Mouse (Mus musculus): ENCODE data around the gene Ptx4. TPM values are rescaled to one million over a fixed set of nuclear protein-coding genes. Genes with fewer than 3 reads are reported as not detected.

Ptx4 gene
- polyA plus RNA-seq (2014; fragmentation: Nextera tagmentation; extraction: Ambion mirVana) = 0.16 and 0.28 TPM in 2 replicates

DNA sequence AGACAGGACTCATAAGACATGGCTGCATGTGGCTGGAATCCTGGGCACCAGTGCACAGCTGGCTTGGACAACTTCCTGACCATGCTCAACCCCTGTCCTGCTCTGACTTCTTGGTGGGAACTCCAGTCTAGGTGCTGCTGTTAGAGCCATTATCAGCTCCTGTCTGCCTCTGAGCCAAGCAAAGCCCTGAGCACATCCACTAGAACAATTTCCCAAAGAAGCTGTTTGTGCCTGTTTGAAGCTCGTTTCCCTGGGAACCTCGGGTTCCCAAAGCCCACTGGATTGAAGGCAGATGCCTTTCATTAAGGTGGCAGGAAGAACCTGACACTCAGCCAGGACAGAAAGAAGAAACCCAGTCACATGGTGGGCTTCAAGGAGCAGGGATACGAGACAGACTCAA lies at the start of gene Ptx4:
TSS of gene Ptx4 (plus strand) at position 355 of the 400 bp plus-strand sequence.
- no peak for ATAC-seq (ENCODE audit: insufficient number of reproducible peaks, insufficient read depth, low FRiP score, low read depth)
- H3K9ac ChIP-seq (replicated peaks; ENCODE audit: low read depth, low read length) = no peak within 1 kb of the TSS

DNA sequence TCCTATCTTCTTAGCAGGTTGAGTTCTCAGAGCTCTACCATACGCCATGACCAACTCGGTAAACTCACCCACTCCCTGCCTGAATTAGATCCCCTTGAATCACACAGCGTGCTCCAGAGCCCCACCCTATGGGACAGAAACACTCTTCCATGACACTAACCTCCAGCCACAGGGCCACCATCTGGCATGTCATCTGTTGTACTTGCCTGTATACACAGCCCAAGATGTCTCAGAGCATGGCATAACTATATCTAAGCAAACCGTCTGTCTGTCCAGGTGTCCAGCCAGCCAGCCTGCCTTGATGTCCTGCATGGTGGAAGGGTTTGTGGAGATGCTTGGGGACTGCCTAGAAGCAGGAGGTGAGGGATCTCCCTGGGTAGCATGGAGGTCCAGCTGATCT lies 43.7 kb upstream of the Ptx4 start:
- ATAC-seq (ENCODE audit: insufficient number of reproducible peaks, insufficient read depth, low FRiP score, low read depth) = no peak
- Histone ChIP-seq H3K4me2 (replicated peaks; ENCODE audit: low read depth, low read length) (peak overlapping the region; percentile 34; the same call in 1 of the 2 replicates), H3K9me3 (ENCODE audit: control insufficient read depth, low read depth, low read length) (no peaks in the 10 kb centered on the region)

More for the DNA sequence above, at the start of gene Ptx4:
- WGBS = 41% methylated on average over 3 of the region's 3 CpGs
- Histone ChIP-seq H3K27ac (ENCODE audit: low read length) (no peak within 1 kb of the TSS), H3K4me3 (ENCODE audit: low read depth, low read length) (no peak within 1 kb of the TSS), H3K9me3 (ENCODE audit: control insufficient read depth, low read depth, low read length) (no peaks in the 10 kb centered on the region), H3K27me3 (ENCODE audit: control insufficient read depth, insufficient read depth, low read length) (no peaks in the 10 kb centered on the region), H3K36me3 (ENCODE audit: control insufficient read depth, insufficient read depth, low read length) (no peaks in the 10 kb centered on the region), H3K4me2 (replicated peaks; ENCODE audit: low read depth, low read length) (no peak within 1 kb of the TSS), H3K4me1 (ENCODE audit: control insufficient read depth, insufficient read depth, low read length) (no peaks in the 10 kb centered on the region)

DNA sequence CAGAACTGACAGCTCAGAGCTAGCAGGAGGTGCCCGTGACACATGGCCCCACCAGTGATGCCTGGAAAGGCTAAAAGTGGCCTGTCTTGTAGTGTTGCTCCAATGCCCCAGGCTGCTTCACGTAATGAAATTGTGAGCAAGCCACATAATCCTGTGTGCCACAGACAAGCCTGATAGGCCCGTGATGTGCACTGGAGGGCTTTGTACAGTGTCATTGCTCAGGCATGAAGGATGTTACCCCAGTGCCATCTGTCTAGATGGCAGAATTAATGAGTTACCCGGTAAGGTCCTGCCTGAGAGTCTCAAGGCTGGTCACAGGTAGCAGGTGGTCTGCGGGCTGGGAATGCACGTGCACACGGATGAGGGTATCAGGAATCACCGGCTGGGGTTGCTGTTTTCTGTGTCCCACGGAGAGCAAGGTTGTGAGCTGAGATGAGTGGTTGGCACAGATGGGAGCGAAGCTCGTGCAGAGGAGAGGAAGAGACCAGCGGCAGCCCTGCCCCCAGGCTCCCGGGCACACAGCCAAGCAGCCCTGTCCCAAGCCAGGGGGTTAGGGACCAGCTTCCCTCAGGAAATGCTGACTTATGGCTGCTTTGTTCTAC lies 42.7 kb upstream of the Ptx4 start:
- Histone ChIP-seq H3K9ac (replicated peaks; ENCODE audit: low read depth, low read length) (no peak overlapping the region), H3K4me2 (replicated peaks; ENCODE audit: low read depth, low read length) (peak overlapping the region; percentile 34), H3K4me3 (ENCODE audit: low read depth, low read length) (peak overlapping the region; percentile 25; the same call in 1 of the 2 replicates), H3K27me3 (ENCODE audit: control insufficient read depth, insufficient read depth, low read length) (no peaks in the 10 kb centered on the region), H3K36me3 (ENCODE audit: control insufficient read depth, insufficient read depth, low read length) (no peaks in the 10 kb centered on the region), H3K27ac (ENCODE audit: low read length) (peak overlapping the region; percentile 71; the same call in 1 of the 2 replicates), H3K4me1 (ENCODE audit: control insufficient read depth, insufficient read depth, low read length) (peaks cover 30% of the 10 kb centered on the region), H3K9me3 (ENCODE audit: control insufficient read depth, low read depth, low read length) (no peaks in the 10 kb centered on the region)
- ATAC-seq (ENCODE audit: insufficient number of reproducible peaks, insufficient read depth, low FRiP score, low read depth) = no peak; the same call in 1 of the 2 replicates
- WGBS = 58% methylated on average over 13 of the region's 13 CpGs

More for the DNA sequence above, 43.7 kb upstream of the Ptx4 start:
- Histone ChIP-seq H3K4me3 (ENCODE audit: low read depth, low read length) (no peak overlapping the region), H3K27ac (ENCODE audit: low read length) (no peak overlapping the region), H3K27me3 (ENCODE audit: control insufficient read depth, insufficient read depth, low read length) (no peaks in the 10 kb centered on the region), H3K4me1 (ENCODE audit: control insufficient read depth, insufficient read depth, low read length) (peaks cover 21% of the 10 kb centered on the region), H3K36me3 (ENCODE audit: control insufficient read depth, insufficient read depth, low read length) (no peaks in the 10 kb centered on the region), H3K9ac (replicated peaks; ENCODE audit: low read depth, low read length) (no peak overlapping the region)
- 92% methylated on average over 4 of the region's 4 CpGs for WGBS

DNA sequence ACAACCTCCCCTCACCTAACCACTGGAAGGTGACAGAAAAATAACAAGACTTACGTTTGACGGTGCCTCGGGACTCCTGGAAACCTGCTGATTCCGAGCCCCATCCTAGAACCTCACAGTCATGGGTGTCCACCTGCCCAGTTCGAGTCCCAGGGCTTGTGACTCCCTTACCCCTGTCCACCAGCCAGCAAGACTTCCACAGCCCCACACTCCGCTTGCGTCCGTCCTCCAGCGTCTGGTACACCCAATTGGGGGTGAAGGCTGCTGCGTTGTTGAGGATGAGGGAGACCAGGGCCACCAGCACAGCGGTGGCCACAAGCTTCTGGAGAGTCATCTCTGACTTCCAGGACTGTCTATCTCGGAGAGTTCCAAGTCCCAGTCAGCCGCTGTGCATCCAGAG lies 40.4 kb upstream of the Ptx4 start:
- H3K4me3 ChIP-seq (ENCODE audit: low read depth, low read length) = peak overlapping the region; percentile 25
- no peaks in the 10 kb centered on the region for H3K9me3 ChIP-seq (ENCODE audit: control insufficient read depth, low read depth, low read length)
- no peaks in the 10 kb centered on the region for H3K36me3 ChIP-seq (ENCODE audit: control insufficient read depth, insufficient read depth, low read length)
- ATAC-seq (ENCODE audit: insufficient number of reproducible peaks, insufficient read depth, low FRiP score, low read depth) = no peak
- peak overlapping the region; percentile 34 for H3K4me2 ChIP-seq (replicated peaks; ENCODE audit: low read depth, low read length)
- no peaks in the 10 kb centered on the region for H3K27me3 ChIP-seq (ENCODE audit: control insufficient read depth, insufficient read depth, low read length)
- peak overlapping the region; percentile 98 for H3K27ac ChIP-seq (ENCODE audit: low read length)
- WGBS = 88% methylated on average over 13 of the region's 13 CpGs
- H3K4me1 ChIP-seq (ENCODE audit: control insufficient read depth, insufficient read depth, low read length) = peaks cover 48% of the 10 kb centered on the region
- H3K9ac ChIP-seq (replicated peaks; ENCODE audit: low read depth, low read length) = peak overlapping the region; percentile 22; the same call in 1 of the 2 replicates

DNA sequence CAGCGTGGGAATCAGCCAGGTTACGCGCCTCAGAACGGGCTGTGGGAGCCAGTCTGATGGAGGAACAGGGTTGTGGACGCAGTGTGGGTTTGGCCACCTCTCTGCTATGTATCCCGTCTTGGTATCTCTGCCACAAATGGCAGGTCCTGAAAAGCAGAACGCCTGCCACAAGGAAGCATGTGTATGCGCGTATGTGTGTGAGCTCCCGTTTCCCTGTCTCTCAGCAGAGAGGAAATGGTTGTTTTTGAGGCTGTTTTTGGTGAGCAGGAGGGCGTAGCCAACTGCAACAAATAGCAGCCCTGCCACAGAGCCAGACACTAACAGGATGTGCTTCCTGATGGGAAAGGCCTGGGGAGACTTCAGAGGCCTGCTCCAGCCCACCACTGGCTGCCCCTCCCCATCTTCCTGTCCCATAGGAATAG lies 39.6 kb upstream of the Ptx4 start:
- no peaks in the 10 kb centered on the region for H3K9me3 ChIP-seq (ENCODE audit: control insufficient read depth, low read depth, low read length)
- H3K4me2 ChIP-seq (replicated peaks; ENCODE audit: low read depth, low read length) = peak overlapping the region; percentile 34
- 58% methylated on average over 11 of the region's 11 CpGs for WGBS
- no peaks in the 10 kb centered on the region for H3K27me3 ChIP-seq (ENCODE audit: control insufficient read depth, insufficient read depth, low read length)
- H3K27ac ChIP-seq (ENCODE audit: low read length) = peak overlapping the region; percentile 98
- H3K36me3 ChIP-seq (ENCODE audit: control insufficient read depth, insufficient read depth, low read length) = no peaks in the 10 kb centered on the region
- ATAC-seq (ENCODE audit: insufficient number of reproducible peaks, insufficient read depth, low FRiP score, low read depth) = no peak
- H3K4me1 ChIP-seq (ENCODE audit: control insufficient read depth, insufficient read depth, low read length) = peaks cover 48% of the 10 kb centered on the region
- no peak overlapping the region; the same call in 1 of the 2 replicates for H3K9ac ChIP-seq (replicated peaks; ENCODE audit: low read depth, low read length)
- H3K4me3 ChIP-seq (ENCODE audit: low read depth, low read length) = peak overlapping the region; percentile 25

DNA sequence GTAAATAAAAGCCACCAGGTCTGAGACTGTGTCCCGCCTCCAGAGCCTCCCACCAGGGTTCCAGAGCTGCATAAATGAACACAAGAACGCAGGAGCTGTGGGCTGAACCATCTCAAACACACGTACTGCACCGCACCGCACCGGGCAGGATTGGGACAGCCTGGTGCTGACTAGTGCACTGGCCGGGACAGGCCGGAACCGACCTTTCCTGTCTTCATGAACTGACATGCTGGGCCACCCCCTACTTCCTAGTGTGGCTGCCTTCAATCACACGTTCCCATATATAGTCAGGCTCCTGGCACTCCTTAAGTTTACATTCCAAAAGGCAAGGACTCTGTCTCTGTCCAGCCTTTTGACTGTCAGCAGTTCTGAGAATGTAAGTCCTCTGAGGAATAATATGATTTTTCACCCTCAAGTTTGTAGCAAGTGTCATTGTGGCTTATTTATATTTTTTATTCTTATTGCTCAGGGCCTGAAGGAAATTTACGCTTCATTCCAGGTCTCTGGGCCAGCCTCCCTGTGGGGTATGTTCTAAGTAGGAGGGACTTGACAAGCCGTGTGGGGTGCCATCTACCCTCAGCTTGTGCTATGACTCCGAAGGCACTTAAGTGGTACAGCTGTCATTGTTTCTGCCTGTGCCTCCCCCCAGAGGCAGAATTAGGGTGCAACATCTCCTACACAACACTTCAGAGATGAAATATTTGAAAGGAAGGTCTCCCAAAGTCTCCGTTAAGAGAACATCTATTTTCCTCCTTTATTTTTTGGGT lies 38.3 kb upstream of the Ptx4 start:
- peak; percentile 23; the same call in 1 of the 2 replicates for ATAC-seq (ENCODE audit: insufficient number of reproducible peaks, insufficient read depth, low FRiP score, low read depth)
- H3K4me3 ChIP-seq (ENCODE audit: low read depth, low read length) = no peak overlapping the region
- WGBS = 33% methylated on average over 14 of the region's 14 CpGs
- H3K27ac ChIP-seq (ENCODE audit: low read length) = peak overlapping the region; percentile 98
- H3K9me3 ChIP-seq (ENCODE audit: control insufficient read depth, low read depth, low read length) = no peaks in the 10 kb centered on the region
- H3K9ac ChIP-seq (replicated peaks; ENCODE audit: low read depth, low read length) = no peak overlapping the region
- H3K27me3 ChIP-seq (ENCODE audit: control insufficient read depth, insufficient read depth, low read length) = no peaks in the 10 kb centered on the region
- no peaks in the 10 kb centered on the region for H3K36me3 ChIP-seq (ENCODE audit: control insufficient read depth, insufficient read depth, low read length)
- peaks cover 48% of the 10 kb centered on the region for H3K4me1 ChIP-seq (ENCODE audit: control insufficient read depth, insufficient read depth, low read length)
- peak overlapping the region; percentile 25; the same call in 1 of the 2 replicates for H3K4me2 ChIP-seq (replicated peaks; ENCODE audit: low read depth, low read length)

DNA sequence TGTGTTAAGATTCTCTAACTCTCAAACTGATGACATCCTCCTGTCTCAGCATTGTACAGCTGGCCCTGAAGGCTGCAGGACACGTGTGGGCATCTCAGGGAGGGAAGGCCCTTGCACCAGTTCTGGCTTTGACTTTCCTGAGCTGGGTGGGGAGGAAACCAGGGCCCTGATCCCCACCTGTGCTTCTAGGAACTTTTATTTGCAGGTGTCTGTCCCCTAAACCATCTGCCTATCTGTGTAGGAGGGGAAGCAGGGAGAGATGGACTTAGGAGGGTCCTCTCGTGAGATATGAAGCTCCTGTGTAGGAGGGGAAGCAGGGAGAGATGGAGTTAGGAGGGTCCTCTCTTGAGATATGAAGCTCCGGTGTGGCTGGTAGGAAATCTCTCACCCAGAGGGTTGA lies 37.7 kb upstream of the Ptx4 start:
- Histone ChIP-seq H3K4me1 (ENCODE audit: control insufficient read depth, insufficient read depth, low read length) (peaks cover 47% of the 10 kb centered on the region), H3K27ac (ENCODE audit: low read length) (peak overlapping the region; percentile 98), H3K4me3 (ENCODE audit: low read depth, low read length) (no peak overlapping the region), H3K27me3 (ENCODE audit: control insufficient read depth, insufficient read depth, low read length) (no peaks in the 10 kb centered on the region), H3K9ac (replicated peaks; ENCODE audit: low read depth, low read length) (no peak overlapping the region), H3K4me2 (replicated peaks; ENCODE audit: low read depth, low read length) (peak overlapping the region; percentile 25; the same call in 1 of the 2 replicates), H3K9me3 (ENCODE audit: control insufficient read depth, low read depth, low read length) (no peaks in the 10 kb centered on the region), H3K36me3 (ENCODE audit: control insufficient read depth, insufficient read depth, low read length) (no peaks in the 10 kb centered on the region)
- WGBS = 34% methylated on average over 3 of the region's 3 CpGs
- ATAC-seq (ENCODE audit: insufficient number of reproducible peaks, insufficient read depth, low FRiP score, low read depth) = no peak

DNA sequence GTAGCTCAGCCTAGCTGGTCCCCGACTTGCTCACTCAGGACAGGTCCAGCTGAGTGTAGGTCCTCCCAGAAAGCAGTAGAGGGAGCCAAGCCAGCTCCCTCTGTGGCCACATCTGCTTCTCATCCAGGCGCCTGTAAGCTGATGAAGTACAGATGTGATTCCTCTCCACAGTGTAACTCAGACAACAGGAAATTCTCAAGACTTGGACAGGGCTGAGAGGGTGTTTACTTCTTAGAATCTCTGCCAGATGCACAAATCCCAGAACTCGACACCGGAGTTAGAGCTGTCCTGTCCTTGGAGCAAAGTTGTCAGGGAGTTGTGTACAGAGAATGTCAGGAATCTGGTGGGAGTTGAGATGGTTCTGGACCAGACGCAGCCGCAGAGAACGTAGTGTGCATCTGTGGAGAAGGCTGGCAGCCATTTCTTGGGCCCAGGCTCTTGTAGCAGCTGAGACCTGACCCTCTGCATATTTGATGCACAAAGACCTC lies 37.1 kb upstream of the Ptx4 start, which contains the start of gene Tmem204:
TSS of gene Tmem204 (minus strand) at position 148 of the 488 bp plus-strand sequence.
- 19% methylated on average over 7 of the region's 7 CpGs for WGBS
- Histone ChIP-seq H3K4me3 (ENCODE audit: low read depth, low read length) (no peak within 1 kb of the TSS), H3K36me3 (ENCODE audit: control insufficient read depth, insufficient read depth, low read length) (no peaks in the 10 kb centered on the region), H3K4me1 (ENCODE audit: control insufficient read depth, insufficient read depth, low read length) (peaks cover 42% of the 10 kb centered on the region), H3K9me3 (ENCODE audit: control insufficient read depth, low read depth, low read length) (no peaks in the 10 kb centered on the region), H3K27ac (ENCODE audit: low read length) (peak within 1 kb of the TSS; percentile 98), H3K9ac (replicated peaks; ENCODE audit: low read depth, low read length) (no peak within 1 kb of the TSS), H3K27me3 (ENCODE audit: control insufficient read depth, insufficient read depth, low read length) (no peaks in the 10 kb centered on the region), H3K4me2 (replicated peaks; ENCODE audit: low read depth, low read length) (peak within 1 kb of the TSS; percentile 25; the same call in 1 of the 2 replicates)
- peak; percentile 89 for ATAC-seq (ENCODE audit: insufficient number of reproducible peaks, insufficient read depth, low FRiP score, low read depth)
